Mouse (Mus musculus): ENCODE results near the gene Rac2.

GRCm38 (mm10) chr15:78541606-78542005 lies 31.0 kb downstream of the Rac2 start:
- TF ChIP-seq POLR2A (IDR thresholded peaks at IDR 0.05; ENCODE audit: low read depth, low read length) (no peak), CTCF (IDR thresholded peaks at IDR 0.05; ENCODE audit: extremely low read depth, insufficient read length, insufficient replicate concordance, low read depth, low read length) (no peak)
